Mouse (Mus musculus) common myeloid progenitor, adult 5-6 weeks (primary cell): ENCODE measurements around the gene Bcas3. TPM values are rescaled to one million over a fixed set of nuclear protein-coding genes. Genes with fewer than 3 reads are reported as not detected.

Experiments used
- ATAC-seq: replicated peaks from 2 replicates; pipeline ENCODE4 v1.8.0; 2016; ENCODE audit warnings: low read depth, mild to moderate bottlenecking, moderate TSS enrichment, inconsistent platforms; ENCODE audit not compliant: poor library complexity, severe bottlenecking
- total RNA-seq: library from RNA; stranded (forward); fragments of 200-1000, 187-1606 nt; gene quantifications from 2 replicates; pipeline ENCODE4 v1.2.3, GENCODE M21; 2017

The Bcas3 gene
- 14.6 and 22.5 TPM in 2 replicates for total RNA-seq

DNA sequence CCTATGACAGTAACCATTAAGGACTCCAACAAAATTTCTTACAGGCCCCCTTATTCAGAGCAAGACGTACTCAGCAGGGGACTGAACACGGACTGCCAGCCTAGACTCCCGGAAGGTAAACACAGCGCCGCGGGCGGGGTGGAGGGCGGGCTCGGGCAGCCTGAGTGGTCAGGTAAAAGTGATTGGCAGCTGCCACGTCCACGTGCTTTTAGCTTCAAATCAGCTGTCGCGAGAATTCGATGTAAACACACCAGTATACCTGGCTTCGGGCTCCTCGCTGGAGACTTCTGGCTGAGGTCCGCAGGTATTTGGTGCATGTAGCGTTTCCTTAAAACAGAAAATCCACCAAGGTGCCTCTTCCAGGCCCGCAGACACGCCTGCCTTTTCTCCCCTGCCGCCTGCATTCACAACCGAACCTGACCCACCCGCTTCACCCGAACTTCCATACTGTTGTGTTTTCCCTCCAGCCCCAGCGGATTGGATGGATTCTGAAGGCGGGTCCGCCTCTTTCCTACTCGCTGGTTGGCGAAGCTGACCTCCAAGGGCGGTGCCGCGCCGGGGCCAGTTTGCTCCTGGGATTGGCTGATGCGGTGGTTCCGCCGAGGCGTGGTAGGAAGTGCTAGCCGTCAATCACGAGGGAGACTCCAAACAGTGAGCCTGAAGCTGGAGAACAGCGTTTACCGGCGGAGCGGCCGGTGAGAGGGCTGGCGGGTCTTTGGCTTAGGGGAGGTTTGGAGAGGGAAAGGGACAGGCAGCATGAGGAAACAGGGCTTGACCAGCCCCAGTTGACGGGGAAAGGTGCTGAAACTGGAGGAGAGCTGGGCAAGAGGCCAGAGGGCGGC, at the start of gene Bcas3:
Gene Bcas3, plus strand, starts transcription at position 629 of the 842 bp plus-strand sequence.
- peak; percentile 98 for ATAC-seq

DNA sequence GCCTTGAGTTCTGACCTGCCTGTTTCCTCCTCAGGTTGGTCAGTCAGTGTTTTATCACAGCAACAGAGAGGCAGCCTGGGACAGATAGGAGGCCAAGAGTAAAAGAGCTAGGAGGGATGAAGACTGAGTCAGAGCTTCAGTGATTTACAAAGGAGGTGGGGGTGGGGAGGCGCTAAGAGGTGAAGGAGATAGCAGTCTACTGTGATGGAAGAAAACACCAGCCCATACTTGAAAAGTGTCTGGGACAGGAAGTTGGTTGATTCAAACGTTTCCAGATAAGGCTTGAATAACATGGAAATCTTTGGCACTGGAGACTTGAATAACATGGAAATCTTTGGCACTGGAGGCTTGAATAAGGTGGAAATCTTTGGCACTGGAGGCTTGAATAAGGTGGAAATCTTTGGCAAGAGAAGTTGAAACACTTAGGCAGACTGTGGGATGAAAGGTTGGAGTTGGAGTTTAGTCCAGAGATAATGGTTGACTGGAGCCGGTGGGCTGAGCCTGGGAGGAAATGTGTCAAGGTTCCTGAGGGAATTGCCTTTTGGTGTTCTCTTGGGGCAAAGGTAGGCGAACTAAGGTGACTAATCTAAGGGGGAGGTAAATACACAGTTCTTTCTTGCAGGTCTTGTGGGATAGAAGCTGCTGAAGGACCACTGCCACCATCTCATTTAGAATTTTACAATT, 46.2 kb upstream of the Bcas3 start:
- no peak for ATAC-seq

DNA sequence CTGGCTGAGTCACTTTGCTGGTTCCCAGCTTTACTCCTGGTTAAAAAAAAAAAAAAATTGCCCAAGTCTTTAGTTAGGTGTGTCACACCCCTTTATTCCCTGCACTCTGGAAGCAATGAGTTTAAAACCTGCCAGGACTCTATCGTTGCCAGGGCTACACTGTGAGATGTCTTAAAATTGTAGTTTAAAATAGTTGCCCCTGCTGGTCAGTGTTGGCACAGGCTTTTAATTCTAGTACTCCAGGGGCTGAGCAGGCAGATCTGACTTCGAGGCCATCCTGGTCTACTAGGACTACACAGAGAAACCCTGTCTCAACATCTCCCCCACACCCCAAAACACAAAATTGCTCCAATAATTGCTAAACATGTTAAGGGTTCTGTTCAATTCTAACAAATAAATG, 44.2 kb upstream of the Bcas3 start:
- ATAC-seq, result no peak

DNA sequence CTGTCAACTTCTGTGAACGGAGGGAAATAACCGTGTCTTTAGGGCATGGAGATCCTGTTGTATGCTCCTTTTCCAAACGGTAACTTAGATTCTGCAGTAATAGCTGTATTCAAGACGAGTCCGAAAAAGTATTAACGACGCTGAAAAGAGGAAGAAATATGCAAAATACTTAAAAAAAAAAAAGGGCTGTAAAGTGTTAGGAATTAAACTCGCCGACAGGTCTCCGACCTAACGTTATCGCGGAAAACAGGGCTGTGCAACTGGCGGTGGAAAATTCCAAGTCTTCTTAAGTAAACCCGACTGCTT, 42.6 kb upstream of the Bcas3 start:
- no peak; the same call in 1 of the 2 replicates for ATAC-seq

DNA sequence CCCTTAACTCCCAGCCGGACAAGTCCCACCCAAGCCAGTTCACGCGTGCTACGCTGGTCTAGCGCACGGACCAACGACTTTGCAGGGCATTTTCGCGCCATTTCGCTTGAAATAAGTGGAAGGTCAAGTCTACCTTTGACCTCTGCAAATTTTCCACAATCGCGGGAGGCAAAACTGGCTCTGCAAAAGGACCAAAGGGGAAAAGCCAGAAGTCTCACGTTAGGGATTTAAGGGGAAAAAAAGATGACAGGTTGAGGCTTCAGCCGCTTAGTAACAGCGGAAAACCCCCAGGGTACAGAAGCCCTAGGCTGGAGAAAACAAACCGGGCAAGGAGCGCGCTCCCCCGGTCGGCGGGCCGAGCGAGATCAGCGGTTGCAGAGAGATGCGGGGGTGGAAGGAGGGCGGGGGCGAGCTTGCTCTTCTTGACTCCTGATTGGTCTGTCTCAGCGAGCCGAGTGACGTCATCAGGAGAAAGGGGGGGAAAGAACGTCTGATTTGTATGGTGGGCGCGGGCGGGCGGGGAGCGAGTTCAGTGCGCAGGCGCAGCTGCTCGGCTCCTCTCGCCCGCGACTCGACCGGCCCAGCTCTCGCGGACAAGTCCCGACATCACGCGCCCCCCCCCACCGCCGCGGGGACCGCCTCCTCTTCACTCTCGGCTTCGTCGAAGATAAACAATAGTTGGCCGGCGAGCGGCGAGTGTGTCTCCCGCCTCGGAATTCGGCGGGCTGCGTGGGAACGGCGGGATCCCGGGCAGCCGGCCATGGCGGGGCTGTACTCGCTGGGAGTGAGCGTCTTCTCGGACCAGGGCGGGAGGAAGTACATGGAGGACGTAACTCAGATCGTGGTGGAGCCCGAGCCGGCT, 42.0 kb upstream of the Bcas3 start, which contains the start of gene Ppm1d:
Gene Ppm1d, plus strand, starts transcription at position 532 of the 862 bp plus-strand sequence.
- peak; percentile 88 for ATAC-seq

DNA sequence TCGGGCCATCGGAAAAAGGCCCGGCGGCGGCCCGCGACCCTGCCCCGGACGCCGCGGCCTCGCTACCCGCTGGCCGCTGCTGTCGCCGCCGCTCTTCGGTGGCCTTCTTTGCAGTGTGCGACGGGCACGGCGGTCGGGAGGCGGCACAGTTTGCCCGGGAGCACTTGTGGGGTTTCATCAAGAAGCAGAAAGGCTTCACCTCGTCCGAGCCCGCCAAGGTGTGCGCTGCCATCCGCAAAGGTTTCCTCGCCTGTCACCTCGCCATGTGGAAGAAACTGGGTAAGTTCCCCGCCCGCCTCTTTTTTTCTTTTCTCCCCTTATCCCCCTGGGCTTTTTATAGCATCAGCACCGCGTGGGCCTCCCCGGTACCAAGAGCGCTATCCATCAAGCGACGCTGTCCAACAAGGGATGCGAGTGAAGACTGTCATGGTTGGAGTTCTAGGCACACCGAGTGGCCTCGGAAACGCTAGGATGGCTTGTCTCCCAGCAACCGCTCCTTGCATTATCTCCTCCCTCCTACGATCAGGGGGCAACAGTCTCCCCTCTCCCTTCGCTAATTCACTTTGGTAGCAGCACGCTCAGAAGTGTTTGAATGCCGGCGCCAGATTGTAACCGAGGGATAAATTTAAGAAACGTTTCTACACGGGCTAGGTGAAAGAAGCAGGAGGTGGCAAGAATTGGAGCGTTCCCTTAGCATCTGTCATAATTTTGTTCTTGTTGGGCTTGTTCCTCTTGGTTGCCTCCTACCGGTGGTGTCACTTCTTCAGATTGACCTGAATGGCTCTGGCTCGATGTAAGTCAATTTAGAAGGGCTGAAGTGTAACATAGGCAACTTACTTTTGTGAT, 41.1 kb upstream of the Bcas3 start:
- ATAC-seq, result peak; percentile 48

DNA sequence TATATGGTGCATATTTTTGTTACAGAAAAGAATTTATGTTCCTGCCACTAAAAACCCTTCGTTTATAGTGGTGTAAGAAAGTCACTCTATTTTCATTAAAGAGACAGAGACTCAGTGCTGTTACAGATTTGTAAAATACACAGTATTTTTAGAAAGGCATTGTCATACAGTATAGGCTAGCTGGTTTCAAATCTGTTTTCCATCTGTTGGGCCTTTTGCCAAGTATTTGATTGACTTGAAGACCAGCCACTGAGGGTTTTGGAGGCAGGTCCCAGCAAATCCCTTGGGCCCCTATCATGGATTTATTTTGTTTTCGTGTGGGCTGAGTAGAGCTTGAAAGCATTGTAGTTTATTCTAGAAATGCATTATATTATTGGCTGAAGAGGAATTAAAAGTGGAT, 40.1 kb upstream of the Bcas3 start:
- ATAC-seq, result no peak

DNA sequence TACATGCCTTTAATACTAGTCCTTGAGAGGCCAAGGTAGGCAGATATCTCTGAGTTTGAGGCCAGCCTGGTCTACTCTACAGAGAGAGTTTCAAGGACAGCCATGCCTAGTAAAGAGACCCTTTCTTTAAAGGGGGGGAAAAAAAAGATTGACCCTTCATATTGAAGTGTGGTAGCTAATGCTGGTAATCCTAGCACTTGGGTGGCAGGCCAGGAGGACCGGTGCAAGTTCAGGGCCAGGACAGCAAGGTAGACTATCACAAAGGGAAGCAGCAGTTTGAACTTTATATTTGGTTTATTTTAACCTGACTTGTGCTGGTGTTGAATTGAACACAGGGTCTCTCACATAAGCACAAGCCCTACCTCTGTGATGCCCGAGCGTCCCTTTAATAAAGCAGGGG, 39.6 kb upstream of the Bcas3 start:
- ATAC-seq, result no peak

DNA sequence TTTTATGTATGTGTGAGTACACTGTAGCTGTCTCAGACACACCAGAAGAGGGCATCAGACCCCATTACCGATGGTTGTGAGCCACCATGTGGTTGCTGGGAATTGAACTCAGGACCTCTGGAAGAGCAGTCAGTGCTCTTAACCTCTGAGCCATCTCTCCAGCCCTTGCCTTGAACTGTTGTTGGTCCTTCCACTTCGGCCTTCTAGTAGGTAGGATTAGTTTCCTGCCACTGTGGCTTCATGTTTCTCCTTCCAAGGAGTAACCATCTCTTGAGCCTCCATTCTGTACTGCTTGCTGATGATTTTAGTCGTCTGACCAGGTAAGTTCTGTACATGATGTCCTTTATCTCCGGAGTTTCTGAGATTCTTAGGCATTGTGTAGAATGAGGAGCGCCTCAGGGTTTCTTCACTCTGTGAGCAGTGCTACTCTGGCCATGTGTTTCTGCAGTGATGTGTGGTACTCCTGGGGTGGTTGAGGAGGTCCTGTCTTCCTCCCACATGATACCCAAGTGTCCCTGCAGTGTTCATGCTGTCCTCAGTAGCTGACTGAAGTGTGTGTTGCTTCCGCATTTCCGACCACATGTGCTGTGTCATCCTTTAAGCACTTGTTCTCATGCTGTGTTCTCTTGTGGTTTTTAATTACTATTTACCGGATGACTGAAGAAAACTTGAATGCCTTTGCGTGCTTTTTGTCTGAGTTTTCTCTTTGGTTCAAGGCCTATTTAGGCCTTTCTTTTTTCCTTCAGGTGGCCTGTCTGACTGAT, 29.2 kb upstream of the Bcas3 start:
- peak; percentile 100 for ATAC-seq

DNA sequence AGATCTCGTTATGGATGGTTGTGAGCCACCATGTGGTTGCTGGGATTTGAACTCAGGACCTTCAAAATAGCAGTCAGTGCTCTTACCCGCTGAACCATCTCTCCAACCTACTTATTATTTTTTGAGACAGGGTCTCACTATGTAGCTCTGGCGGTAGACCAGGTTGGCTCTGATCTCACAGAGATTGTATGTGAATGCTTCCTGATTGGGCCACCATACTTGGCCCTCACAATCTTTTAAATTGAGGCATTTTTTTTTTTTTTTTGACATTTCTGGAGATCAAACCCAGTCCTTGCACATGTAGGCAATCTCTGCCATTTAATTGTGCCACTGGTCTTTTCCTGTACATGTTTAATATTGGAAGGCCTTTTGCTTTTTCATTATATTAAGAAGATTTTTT, 24.2 kb upstream of the Bcas3 start:
- ATAC-seq, result no peak

DNA sequence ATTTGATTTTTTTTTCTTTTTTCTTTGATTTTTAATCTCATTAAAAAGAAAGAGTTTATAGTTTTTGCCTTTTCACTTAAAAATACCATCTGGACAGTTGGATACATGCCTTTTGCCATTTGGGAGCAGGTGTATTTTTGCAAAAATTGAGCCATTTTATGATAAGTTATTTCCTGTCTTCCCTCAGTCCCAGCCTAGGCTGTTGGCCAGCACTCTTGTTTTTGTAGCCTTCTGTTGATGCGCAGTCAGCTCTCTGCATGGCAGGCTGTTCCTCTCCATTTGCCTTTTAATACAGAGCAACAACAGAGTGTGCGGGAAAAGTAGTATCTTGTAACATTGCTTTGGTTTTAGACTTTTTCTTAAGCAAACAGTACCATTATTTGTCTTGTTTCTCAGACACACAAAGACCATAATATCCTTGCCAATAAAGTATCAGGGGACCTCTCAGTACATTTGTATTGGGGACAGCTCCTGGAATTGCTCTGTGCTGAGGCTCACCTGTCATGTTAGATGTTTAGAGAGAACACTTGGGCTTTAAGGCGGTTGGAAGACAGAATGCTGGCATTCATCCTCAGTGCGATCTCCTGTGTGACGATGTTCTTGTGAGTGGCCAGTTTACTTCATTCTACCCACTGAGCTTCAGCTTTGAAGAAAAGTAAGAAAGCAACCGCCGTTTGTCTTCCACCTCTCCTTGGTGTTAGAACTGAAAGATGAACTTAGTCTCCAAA, 23.6 kb upstream of the Bcas3 start:
- ATAC-seq, result no peak

DNA sequence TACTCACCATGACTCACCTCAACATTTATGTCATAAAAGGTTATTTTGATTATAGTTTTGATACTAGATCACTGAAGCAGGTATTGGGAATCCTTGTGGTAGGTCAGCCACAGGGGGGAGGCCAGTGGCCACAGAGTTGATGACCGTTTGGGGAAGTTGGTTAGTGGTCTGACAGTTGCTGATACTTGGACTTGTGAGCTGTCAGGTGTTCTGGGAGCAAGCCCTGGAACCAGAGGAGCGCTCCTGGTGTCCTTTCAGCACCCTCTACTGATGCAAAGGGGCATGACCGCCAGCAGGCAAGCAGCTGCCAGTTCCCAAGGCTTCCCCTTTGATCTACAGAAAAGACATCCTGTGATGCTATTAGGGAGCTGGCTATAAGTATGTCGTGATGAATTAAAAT, 18.2 kb upstream of the Bcas3 start:
- ATAC-seq, result peak; percentile 78

DNA sequence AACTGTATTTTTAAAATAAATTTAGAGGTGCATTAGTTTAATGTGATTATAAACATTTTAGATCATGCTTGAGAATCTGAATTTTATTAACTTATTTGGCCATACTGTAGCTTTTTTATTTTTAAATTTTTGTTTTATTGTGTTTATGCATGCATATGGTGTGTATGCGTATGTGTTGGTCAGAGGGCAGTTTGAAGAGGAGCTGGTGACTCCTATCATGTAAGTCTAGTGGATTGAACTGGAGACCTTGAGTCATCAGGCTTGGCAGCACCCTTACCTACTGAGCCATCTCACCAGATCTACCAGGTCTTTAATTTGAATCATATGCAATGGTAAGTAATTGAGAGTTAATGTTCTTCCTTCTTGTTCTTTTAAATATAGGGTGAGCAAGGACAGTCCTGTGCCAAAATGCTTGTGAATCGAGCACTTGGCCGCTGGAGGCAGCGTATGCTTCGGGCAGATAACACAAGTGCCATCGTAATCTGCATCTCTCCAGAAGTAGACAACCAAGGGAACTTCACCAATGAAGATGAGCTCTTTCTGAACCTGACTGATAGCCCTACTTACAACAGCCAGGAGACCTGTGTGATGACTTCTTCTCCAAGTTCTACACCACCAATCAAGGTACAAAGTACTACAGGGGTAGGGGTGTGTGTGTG, 13.7 kb upstream of the Bcas3 start:
- ATAC-seq, result peak; percentile 75; the same call in 1 of the 2 replicates

DNA sequence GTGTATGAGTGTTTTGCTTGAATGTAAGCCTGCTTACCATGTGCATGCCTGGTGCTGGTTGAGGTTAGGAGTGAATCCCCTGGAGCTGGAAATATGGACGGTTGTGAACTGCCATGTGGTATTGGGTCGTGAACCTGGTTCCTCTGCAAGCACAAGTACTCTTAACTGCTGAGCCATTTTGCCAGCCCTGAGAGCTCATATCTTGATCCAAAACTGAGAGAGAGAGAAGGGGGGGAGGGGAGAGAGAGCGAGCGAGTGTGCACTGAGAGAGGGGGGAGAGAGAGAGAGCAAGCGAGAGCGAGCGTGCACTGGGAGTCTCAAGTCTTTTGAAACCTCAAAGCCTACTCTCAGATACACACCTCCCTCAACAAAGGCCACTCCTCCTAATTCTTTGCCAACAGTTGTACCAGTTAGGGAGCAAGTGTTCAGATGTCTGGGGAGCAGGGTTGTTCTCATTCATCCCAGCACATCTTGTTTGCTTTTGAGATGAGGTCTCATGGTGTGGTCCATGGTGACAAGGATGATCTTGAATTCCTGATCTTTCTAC, 12.8 kb upstream of the Bcas3 start:
- no peak for ATAC-seq

DNA sequence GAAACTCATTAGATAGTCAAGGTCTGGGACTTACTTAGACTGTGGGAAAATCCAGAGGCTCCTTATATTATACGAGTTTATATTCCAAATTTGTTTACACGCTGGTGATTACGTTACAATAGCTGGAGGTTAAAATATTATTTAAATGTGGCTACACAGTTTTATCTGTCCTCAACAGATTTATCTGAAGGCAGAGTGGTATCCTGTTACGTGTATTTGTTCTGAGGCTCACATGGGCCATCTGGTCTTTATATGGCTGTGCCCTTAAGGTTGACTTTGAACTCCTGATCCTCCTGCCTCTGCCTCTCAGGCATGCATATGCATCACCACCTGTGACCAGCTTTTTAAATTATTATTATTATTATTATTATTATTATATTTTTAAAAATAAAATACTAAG, 852 bp downstream of the Bcas3 start:
- ATAC-seq, result no peak

DNA sequence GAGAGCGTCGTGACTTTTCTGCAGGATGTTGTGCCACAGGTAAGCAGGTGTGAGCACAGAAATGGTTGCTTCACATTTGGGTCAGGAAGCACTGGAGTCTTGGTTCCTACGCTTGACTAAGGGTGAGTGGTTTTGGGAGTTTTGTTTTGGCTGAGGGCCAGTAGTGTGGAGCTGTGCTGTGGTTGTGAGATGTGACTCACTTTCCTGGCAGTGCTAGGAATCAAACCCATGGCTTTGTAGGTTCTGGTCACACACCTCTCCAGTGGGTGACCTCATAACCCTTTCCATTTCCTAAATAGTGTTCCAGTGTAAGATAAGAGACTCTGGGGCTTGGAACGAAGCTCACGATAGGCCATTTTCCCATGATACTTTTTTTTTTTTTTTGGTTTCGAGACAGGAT, 6.7 kb downstream of the Bcas3 start:
- no peak for ATAC-seq

DNA sequence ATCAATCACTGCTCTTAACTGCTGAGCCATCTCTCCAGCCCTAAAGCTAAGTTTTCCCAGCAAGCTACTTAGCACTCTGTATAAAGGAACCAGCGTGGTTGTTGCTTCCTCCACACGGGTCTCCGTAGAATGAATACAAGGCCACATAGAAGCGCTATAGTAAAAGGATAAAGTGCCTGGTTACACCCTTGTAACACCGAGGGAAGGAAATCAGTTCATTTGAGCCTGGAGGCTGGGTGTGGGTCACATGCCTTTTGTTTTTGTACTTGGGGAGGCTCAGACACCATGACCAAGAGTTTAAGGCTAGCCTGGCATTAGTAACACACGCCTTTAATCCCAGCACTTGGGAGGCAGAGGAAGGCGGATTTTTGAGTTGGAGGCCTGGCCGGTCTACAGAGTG, 8.7 kb downstream of the Bcas3 start:
- ATAC-seq, result no peak

DNA sequence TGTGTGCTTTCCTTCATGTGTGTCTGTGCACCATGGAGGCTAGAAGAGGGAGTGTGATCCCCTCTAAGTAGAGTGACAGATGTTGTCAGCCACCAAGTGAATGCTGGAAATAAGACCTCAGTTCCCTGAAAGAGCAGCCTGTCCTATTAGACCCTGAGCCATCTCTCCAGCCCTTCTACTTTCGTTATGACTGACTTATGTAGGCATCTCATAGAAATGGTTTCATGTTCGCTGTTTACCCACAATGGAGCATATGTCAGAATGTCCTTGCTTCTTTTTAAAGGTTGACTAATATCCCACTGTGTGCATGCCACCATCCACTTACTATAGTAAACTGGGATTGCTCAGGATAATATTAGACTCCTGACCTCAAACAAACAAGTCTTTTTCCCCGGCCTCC, 13.2 kb downstream of the Bcas3 start:
- ATAC-seq, result no peak
